Mouse (Mus musculus): Measurements from ENCODE around the gene Mical2. TPM values are rescaled to one million over a fixed set of nuclear protein-coding genes. Genes with fewer than 3 reads are reported as not detected.

Mical2 gene
- polyA plus RNA-seq, 1 experiment: 76.3 TPM

- Histone ChIP-seq H3K4me3 (ENCODE audit: insufficient read depth, low read length) (no peak overlapping the region), H3K27ac (ENCODE audit: insufficient read depth, low read length) (peak overlapping the region; percentile 100), H3K4me1 (ENCODE audit: control insufficient read depth, insufficient read depth, low read length) (peaks cover 12% of the 10 kb centered on the region)
- TF ChIP-seq POLR2A (IDR thresholded peaks at IDR 0.05; ENCODE audit: low read depth, low read length): no peak
Observed at GRCm38 (mm10) chr7:112375062-112375461, 149.4 kb downstream of the Mical2 start.

DNA sequence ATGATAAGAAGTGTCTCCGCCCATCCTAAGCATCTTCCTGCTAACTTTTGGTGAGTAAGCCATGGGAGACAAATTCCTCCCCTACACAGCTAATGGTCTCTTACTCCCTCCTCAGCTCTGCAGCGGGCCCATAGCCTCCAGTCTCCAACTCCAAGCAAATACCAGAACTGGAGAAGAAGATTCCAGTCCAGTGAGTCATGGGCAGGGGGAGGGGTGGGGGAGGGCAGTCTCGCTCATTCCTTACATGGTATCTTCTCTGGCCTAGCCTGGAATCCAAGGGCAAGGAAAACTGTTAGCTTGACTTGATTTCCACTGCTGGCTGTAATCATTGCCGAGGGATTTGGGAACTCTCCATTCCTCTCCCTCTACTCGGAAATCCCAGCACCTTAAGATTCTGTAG lies 150.2 kb downstream of the Mical2 start:
- Histone ChIP-seq H3K4me1 (ENCODE audit: control insufficient read depth, insufficient read depth, low read length) (peaks cover 12% of the 10 kb centered on the region), H3K27ac (ENCODE audit: insufficient read depth, low read length) (peak overlapping the region; percentile 100), H3K4me3 (ENCODE audit: insufficient read depth, low read length) (no peak overlapping the region)
- TF ChIP-seq POLR2A (IDR thresholded peaks at IDR 0.05; ENCODE audit: low read depth, low read length) (no peak), CTCF (IDR thresholded peaks at IDR 0.05; ENCODE audit: borderline replicate concordance, insufficient read depth, low read length) (no peak)

DNA sequence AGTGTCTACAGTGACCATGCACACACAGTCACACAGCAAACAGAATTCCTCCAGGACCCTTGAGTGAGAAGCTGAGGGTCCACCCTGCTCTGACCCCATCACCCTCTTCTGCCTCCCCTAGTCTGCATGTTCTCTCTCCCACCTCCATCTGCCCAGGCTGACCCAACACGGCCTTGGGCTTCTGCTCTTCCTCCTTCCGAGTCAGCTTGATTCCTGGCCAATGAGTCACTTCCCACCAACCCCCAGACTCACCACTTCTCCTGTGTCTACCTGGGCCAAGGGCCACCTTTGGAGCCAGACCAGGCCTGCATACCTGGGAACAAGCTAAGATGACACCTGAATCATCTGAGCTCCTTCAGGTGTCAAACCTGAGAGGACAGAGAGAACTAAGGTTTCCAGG lies 151.0 kb downstream of the Mical2 start:
- peaks cover 12% of the 10 kb centered on the region for H3K4me1 ChIP-seq (ENCODE audit: control insufficient read depth, insufficient read depth, low read length)
- no peak overlapping the region for H3K4me3 ChIP-seq (ENCODE audit: insufficient read depth, low read length)
- peak overlapping the region; percentile 100 for H3K27ac ChIP-seq (ENCODE audit: insufficient read depth, low read length)
- TF ChIP-seq POLR2A (IDR thresholded peaks at IDR 0.05; ENCODE audit: low read depth, low read length) (peak; percentile 4; the same call in 1 of the 2 replicates), CTCF (IDR thresholded peaks at IDR 0.05; ENCODE audit: borderline replicate concordance, insufficient read depth, low read length) (no peak)

DNA sequence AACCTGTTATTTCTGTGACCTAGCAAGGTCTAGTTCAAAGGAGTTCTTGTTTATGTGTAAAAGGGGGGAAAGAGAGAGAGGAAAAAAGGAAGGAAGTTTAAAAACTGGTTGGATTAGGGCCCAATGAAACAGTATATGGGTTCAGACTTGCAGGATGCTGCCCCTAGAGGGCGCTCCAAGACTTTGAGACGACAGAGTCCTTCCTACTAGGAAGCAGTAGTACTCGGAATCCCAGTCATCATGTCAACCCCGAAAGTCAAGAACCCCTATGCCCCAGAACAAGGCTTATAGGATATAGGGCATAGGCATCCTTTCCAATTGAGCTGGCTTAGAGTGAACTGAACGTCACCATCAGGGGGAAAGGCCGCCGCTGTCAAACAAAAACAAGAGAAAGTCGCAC lies 151.7 kb downstream of the Mical2 start:
- Histone ChIP-seq H3K27ac (ENCODE audit: insufficient read depth, low read length) (peak overlapping the region; percentile 100), H3K4me3 (ENCODE audit: insufficient read depth, low read length) (no peak overlapping the region), H3K4me1 (ENCODE audit: control insufficient read depth, insufficient read depth, low read length) (peaks cover 12% of the 10 kb centered on the region)
- TF ChIP-seq CTCF (IDR thresholded peaks at IDR 0.05; ENCODE audit: borderline replicate concordance, insufficient read depth, low read length): peak; percentile 37; the same call in 1 of the 2 replicates
- TF ChIP-seq POLR2A (IDR thresholded peaks at IDR 0.05; ENCODE audit: low read depth, low read length): no peak

DNA sequence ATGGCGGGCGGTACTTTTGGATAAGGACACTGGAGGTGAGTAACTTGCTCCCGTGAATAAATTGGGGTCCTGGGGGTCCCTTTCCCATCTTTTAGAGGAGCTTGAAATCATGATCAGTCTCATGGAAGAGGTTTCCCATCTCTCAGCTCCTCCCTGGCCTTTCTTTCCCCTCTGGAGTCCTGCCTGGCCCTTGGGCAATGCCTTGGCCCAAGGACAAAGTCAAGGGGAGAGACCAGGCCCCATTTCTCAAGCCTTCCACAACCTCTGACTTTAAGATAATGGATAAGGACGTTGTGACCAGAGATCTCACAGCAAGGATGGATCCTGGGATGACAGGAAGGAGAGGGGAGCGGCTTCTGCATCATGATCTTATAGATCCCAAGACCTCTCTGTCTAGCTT lies 152.4 kb downstream of the Mical2 start:
- no peak for TF ChIP-seq CTCF (IDR thresholded peaks at IDR 0.05; ENCODE audit: borderline replicate concordance, insufficient read depth, low read length)
- TF ChIP-seq POLR2A (IDR thresholded peaks at IDR 0.05; ENCODE audit: low read depth, low read length): no peak; the same call in 1 of the 2 replicates
- Histone ChIP-seq H3K4me3 (ENCODE audit: insufficient read depth, low read length) (no peak overlapping the region), H3K4me1 (ENCODE audit: control insufficient read depth, insufficient read depth, low read length) (peaks cover 12% of the 10 kb centered on the region), H3K27ac (ENCODE audit: insufficient read depth, low read length) (peak overlapping the region; percentile 96)

DNA sequence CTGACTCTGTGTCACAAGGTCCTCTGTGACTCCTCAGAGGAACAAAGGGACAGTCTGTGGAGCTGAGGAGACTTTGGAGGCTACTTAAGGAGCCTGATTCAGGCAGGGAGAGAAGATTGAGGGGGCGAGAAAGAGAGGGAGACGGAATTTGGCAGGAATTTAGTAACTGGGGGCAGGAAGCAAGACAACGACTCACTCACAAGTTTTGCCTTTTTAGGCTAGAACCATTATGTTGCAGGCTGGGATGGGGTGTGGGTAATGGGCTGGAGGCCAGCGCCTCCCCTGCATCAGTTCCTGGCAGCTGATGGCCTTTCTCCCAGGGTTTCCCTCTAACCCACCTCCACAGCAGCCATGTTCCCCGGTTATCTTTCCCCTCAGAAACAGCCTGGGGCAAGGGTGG lies 152.8 kb downstream of the Mical2 start:
- TF ChIP-seq POLR2A (IDR thresholded peaks at IDR 0.05; ENCODE audit: low read depth, low read length) (peak; percentile 58; the same call in 1 of the 2 replicates), CTCF (IDR thresholded peaks at IDR 0.05; ENCODE audit: borderline replicate concordance, insufficient read depth, low read length) (no peak)
- Histone ChIP-seq H3K4me3 (ENCODE audit: insufficient read depth, low read length) (no peak overlapping the region), H3K4me1 (ENCODE audit: control insufficient read depth, insufficient read depth, low read length) (peaks cover 12% of the 10 kb centered on the region), H3K27ac (ENCODE audit: insufficient read depth, low read length) (peak overlapping the region; percentile 96)

DNA sequence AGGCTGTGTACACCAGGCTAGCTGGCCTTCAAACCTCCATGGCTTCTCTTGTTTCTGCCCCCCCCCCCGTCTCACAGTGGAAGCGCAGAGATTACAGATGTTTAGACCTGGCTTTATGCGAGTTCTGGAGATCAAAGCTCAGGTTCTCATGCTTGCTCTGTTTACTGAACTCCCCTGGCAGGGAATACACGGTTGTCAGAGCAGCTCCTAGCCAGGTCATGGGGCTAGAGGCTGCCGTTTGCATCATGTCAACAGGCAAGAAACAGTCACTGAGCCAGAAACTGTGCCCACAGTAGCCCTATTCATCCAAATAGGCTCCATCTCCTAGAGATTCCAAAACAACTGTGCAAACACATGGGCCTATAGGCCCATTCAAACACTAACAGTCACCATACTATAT lies 160.9 kb downstream of the Mical2 start:
- Histone ChIP-seq H3K4me1 (ENCODE audit: control insufficient read depth, insufficient read depth, low read length) (peaks cover 14% of the 10 kb centered on the region; the same call in 1 of the 2 replicates), H3K27ac (ENCODE audit: insufficient read depth, low read length) (no peak overlapping the region), H3K4me3 (ENCODE audit: insufficient read depth, low read length) (no peak overlapping the region)
- no peak for TF ChIP-seq CTCF (IDR thresholded peaks at IDR 0.05; ENCODE audit: borderline replicate concordance, insufficient read depth, low read length)
- TF ChIP-seq POLR2A (IDR thresholded peaks at IDR 0.05; ENCODE audit: low read depth, low read length): no peak

- Histone ChIP-seq H3K4me1 (ENCODE audit: control insufficient read depth, insufficient read depth, low read length) (peaks cover 14% of the 10 kb centered on the region; the same call in 1 of the 2 replicates), H3K27ac (ENCODE audit: insufficient read depth, low read length) (peak overlapping the region; percentile 53), H3K4me3 (ENCODE audit: insufficient read depth, low read length) (no peak overlapping the region)
- TF ChIP-seq POLR2A (IDR thresholded peaks at IDR 0.05; ENCODE audit: low read depth, low read length): no peak
- TF ChIP-seq CTCF (IDR thresholded peaks at IDR 0.05; ENCODE audit: borderline replicate concordance, insufficient read depth, low read length): no peak
Observed at GRCm38 (mm10) chr7:112387876-112388275, 162.2 kb downstream of the Mical2 start.

GRCm38 (mm10) chr7:112388363-112388875 lies 162.8 kb downstream of the Mical2 start:
- H3K4me3 ChIP-seq (ENCODE audit: insufficient read depth, low read length): no peak overlapping the region
- peak overlapping the region; percentile 59 for H3K27ac ChIP-seq (ENCODE audit: insufficient read depth, low read length)
- no peak for TF ChIP-seq POLR2A (IDR thresholded peaks at IDR 0.05; ENCODE audit: low read depth, low read length)
- no peak for TF ChIP-seq CTCF (IDR thresholded peaks at IDR 0.05; ENCODE audit: borderline replicate concordance, insufficient read depth, low read length)
- peaks cover 14% of the 10 kb centered on the region; the same call in 1 of the 2 replicates for H3K4me1 ChIP-seq (ENCODE audit: control insufficient read depth, insufficient read depth, low read length)

GRCm38 (mm10) chr7:112389611-112390251 lies 164.1 kb downstream of the Mical2 start:
- Histone ChIP-seq H3K4me1 (ENCODE audit: control insufficient read depth, insufficient read depth, low read length) (peaks cover 14% of the 10 kb centered on the region; the same call in 1 of the 2 replicates), H3K27ac (ENCODE audit: insufficient read depth, low read length) (peak overlapping the region; percentile 34), H3K4me3 (ENCODE audit: insufficient read depth, low read length) (no peak overlapping the region)
- TF ChIP-seq CTCF (IDR thresholded peaks at IDR 0.05; ENCODE audit: borderline replicate concordance, insufficient read depth, low read length): no peak
- TF ChIP-seq POLR2A (IDR thresholded peaks at IDR 0.05; ENCODE audit: low read depth, low read length): no peak
